28 mouse cellular contexts compared by ENCODE assay signal in genomic region chr1:18857457-18857856, GRCm38 (mm10).
"Had no signal": no experiment of that assay in that cellular context is flagged by ENCODE, and none has a peak within 500 bp of the region (broad histone marks: within the 10 kb centered on the region; RNA-seq: fewer than 3 reads in every experiment).

No protein-coding gene starts in this region.

- H3K36me3 ChIP-seq: embryonic facial prominence, embryonic 10.5 days; embryonic facial prominence, embryonic 12.5 days; embryonic facial prominence, embryonic 13.5 days; embryonic facial prominence, embryonic 15.5 days; forebrain, embryonic 10.5 days; forebrain, embryonic 12.5 days; heart, embryonic 10.5 days; heart, embryonic 12.5 days had no signal

- H3K4me3 ChIP-seq: embryonic facial prominence, embryonic 10.5 days; embryonic facial prominence, embryonic 12.5 days; embryonic facial prominence, embryonic 13.5 days; embryonic facial prominence, embryonic 15.5 days; erythroblast, embryonic 14.5 days; forebrain, embryonic 10.5 days; forebrain, embryonic 12.5 days; forebrain, embryonic 13.5 days; gastrocnemius, adult 2 months; heart, adult 2 months; heart, embryonic 10.5 days; heart, embryonic 12.5 days had no signal

- H3K9me3 ChIP-seq: embryonic facial prominence, embryonic 10.5 days; embryonic facial prominence, embryonic 12.5 days; embryonic facial prominence, embryonic 13.5 days; embryonic facial prominence, embryonic 15.5 days; forebrain, embryonic 10.5 days; forebrain, embryonic 12.5 days; forebrain, embryonic 13.5 days; heart, embryonic 10.5 days; heart, embryonic 12.5 days had no signal

- H3K27me3 ChIP-seq: embryonic facial prominence, embryonic 12.5 days; embryonic facial prominence, embryonic 13.5 days; embryonic facial prominence, embryonic 15.5 days; forebrain, embryonic 12.5 days; forebrain, embryonic 13.5 days; heart, embryonic 12.5 days had no signal

- H3K4me2 ChIP-seq: embryonic facial prominence, embryonic 12.5 days; embryonic facial prominence, embryonic 13.5 days; embryonic facial prominence, embryonic 15.5 days; forebrain, embryonic 12.5 days; forebrain, embryonic 13.5 days; heart, embryonic 11.5 days; heart, embryonic 12.5 days had no signal

- H3K27ac ChIP-seq: embryonic facial prominence, embryonic 10.5 days; embryonic facial prominence, embryonic 12.5 days; embryonic facial prominence, embryonic 13.5 days; embryonic facial prominence, embryonic 15.5 days; forebrain, embryonic 10.5 days; forebrain, embryonic 12.5 days; forebrain, embryonic 13.5 days; gastrocnemius, adult 2 months; heart, adult 2 months; heart, embryonic 10.5 days had no signal

- ATAC-seq: forebrain, embryonic 13.5 days; forebrain, embryonic 14.5 days; forebrain, embryonic 16.5 days had no signal

- DNase-seq: cerebellum, adult 9-10 months; cerebellum, adult 9-11 months; cerebellum, postnatal 10 days; cerebellum, postnatal 14 days; cerebellum, postnatal 25 days; cerebellum, postnatal 36 days; embryo, embryonic 11 days; gastrocnemius, adult 2 months; gastrocnemius, postnatal 10 days; gastrocnemius, postnatal 14 days; gastrocnemius, postnatal 25 days; gastrocnemius, postnatal 36 days; heart, adult 11 months; heart, adult 18-20 months; heart, adult 2 months had no signal

- H3K9ac ChIP-seq: embryonic facial prominence, embryonic 12.5 days; embryonic facial prominence, embryonic 13.5 days; embryonic facial prominence, embryonic 15.5 days; forebrain, embryonic 12.5 days; forebrain, embryonic 13.5 days; heart, embryonic 12.5 days had no signal

- H3K4me1 ChIP-seq: embryonic facial prominence, embryonic 10.5 days; embryonic facial prominence, embryonic 12.5 days; embryonic facial prominence, embryonic 13.5 days; embryonic facial prominence, embryonic 15.5 days; forebrain, embryonic 10.5 days; forebrain, embryonic 12.5 days; forebrain, embryonic 13.5 days; heart, embryonic 10.5 days; heart, embryonic 12.5 days had no signal
